Comparison of ENCODE assay signal across 11 mouse cellular contexts in the genomic region with DNA sequence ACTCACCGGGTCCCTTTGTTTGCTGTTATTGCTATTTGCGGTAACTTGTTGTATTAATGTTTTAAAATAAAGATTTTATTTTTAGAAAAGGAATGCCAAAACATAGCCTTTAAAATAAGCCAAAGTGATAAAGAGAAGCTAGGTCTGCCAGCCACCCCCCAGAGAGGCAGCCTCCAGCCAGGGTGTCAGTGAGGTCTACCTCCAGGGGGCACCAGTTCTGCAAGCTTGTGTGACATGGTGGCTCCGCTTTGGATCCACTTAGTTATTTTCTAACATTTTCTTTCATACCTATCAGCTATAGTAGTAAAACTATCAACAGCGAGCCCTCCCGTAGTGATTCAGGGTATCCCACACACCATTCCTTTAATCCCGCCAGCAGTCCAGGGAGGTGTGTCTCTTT. TPM values are rescaled to one million over a fixed set of nuclear protein-coding genes. Genes with fewer than 3 reads are reported as not detected.
DNase-seq lines count a peak whose midpoint lies in the region; ATAC-seq and TF ChIP-seq lines count a peak whose summit lies in the region.
"Had no signal": no experiment of that assay in that cellular context is flagged by ENCODE, and none has a peak within 500 bp of the region (broad histone marks: within the 10 kb centered on the region; RNA-seq: fewer than 3 reads in every experiment).

No protein-coding gene starts in this region.

- H3K4me2 ChIP-seq in intestine, postnatal 0 days (replicated peaks; ENCODE audit: low read depth): no peak overlapping the region
- H3K4me2 ChIP-seq in intestine, embryonic 16.5 days (ENCODE audit: low read depth, low read length): no peak overlapping the region
- H3K4me2 ChIP-seq in lung, postnatal 0 days (replicated peaks; ENCODE audit: low read depth, low read length): no peak overlapping the region
- H3K4me2 ChIP-seq in hindbrain, embryonic 11.5 days (replicated peaks; ENCODE audit: low read depth, low read length): no peak overlapping the region
- H3K4me2 ChIP-seq: heart, embryonic 11.5 days; intestine, embryonic 15.5 days had no signal

- H3K4me1 ChIP-seq in intestine, postnatal 0 days (replicated peaks; ENCODE audit: control insufficient read depth, insufficient read depth, low read length): no peaks in the 10 kb centered on the region
- H3K4me1 ChIP-seq in intestine, embryonic 16.5 days (ENCODE audit: control insufficient read depth, insufficient read depth, low read length): 0 out of 2 replicates have a peak, but pooled peaks cover under 1% of the 10 kb centered on the region
- no peaks in the 10 kb centered on the region for H3K4me1 ChIP-seq in lung, postnatal 0 days (ENCODE audit: insufficient read depth, low read depth, low read length)
- no peaks in the 10 kb centered on the region for H3K4me1 ChIP-seq in hindbrain, embryonic 11.5 days (replicated peaks; ENCODE audit: control insufficient read depth, insufficient read depth, low read length)

- ATAC-seq in intestine, postnatal 0 days: no peak
- ATAC-seq in intestine, embryonic 16.5 days: no peak
- ATAC-seq in lung, postnatal 0 days: no peak
- no peak for ATAC-seq in hindbrain, embryonic 11.5 days (ENCODE audit: low FRiP score)
- ATAC-seq: intestine, embryonic 15.5 days had no signal

- no peak overlapping the region for H3K27ac ChIP-seq in intestine, postnatal 0 days (ENCODE audit: low read depth, low read length)
- H3K27ac ChIP-seq in intestine, embryonic 16.5 days (ENCODE audit: low read length): no peak overlapping the region
- no peak overlapping the region for H3K27ac ChIP-seq in lung, postnatal 0 days (ENCODE audit: low read length)
- no peak overlapping the region for H3K27ac ChIP-seq in hindbrain, embryonic 11.5 days (ENCODE audit: low read depth, low read length)
- H3K27ac ChIP-seq: intestine, embryonic 15.5 days had no signal

- no peak for TF ChIP-seq EP300 in lung, postnatal 0 days (IDR thresholded peaks at IDR 0.05)

- peaks cover 14% of the 10 kb centered on the region for H3K27me3 ChIP-seq in intestine, postnatal 0 days (replicated peaks; ENCODE audit: control insufficient read depth, insufficient read depth, low read length)
- peaks cover 8% of the 10 kb centered on the region for H3K27me3 ChIP-seq in intestine, embryonic 16.5 days (replicated peaks; ENCODE audit: control insufficient read depth, insufficient read depth, low read length)
- H3K27me3 ChIP-seq in lung, postnatal 0 days (replicated peaks; ENCODE audit: insufficient read depth, low read length): no peaks in the 10 kb centered on the region
- no peaks in the 10 kb centered on the region for H3K27me3 ChIP-seq in hindbrain, embryonic 11.5 days (ENCODE audit: control insufficient read depth, insufficient read depth, low read length)

- H3K4me3 ChIP-seq in intestine, postnatal 0 days (ENCODE audit: low read depth, low read length): no peak overlapping the region
- H3K4me3 ChIP-seq in intestine, embryonic 16.5 days (ENCODE audit: low read length): no peak overlapping the region
- H3K4me3 ChIP-seq in lung, postnatal 0 days (ENCODE audit: low read depth, low read length): no peak overlapping the region
- no peak overlapping the region for H3K4me3 ChIP-seq in hindbrain, embryonic 11.5 days (ENCODE audit: low read depth, low read length)
- H3K4me3 ChIP-seq: intestine, embryonic 15.5 days had no signal

- no peaks in the 10 kb centered on the region for H3K9me3 ChIP-seq in intestine, postnatal 0 days (ENCODE audit: control insufficient read depth)
- H3K9me3 ChIP-seq in intestine, embryonic 16.5 days (ENCODE audit: control insufficient read depth, low read length): no peaks in the 10 kb centered on the region
- no peaks in the 10 kb centered on the region for H3K9me3 ChIP-seq in lung, postnatal 0 days (ENCODE audit: low read length)
- no peaks in the 10 kb centered on the region for H3K9me3 ChIP-seq in hindbrain, embryonic 11.5 days (ENCODE audit: control insufficient read depth, low read length)
- H3K9me3 ChIP-seq: intestine, embryonic 15.5 days had no signal

- no peaks in the 10 kb centered on the region for H3K36me3 ChIP-seq in intestine, postnatal 0 days (ENCODE audit: control insufficient read depth, insufficient read depth)
- no peaks in the 10 kb centered on the region for H3K36me3 ChIP-seq in intestine, embryonic 16.5 days (ENCODE audit: control insufficient read depth, insufficient read depth, low read length)
- H3K36me3 ChIP-seq in lung, postnatal 0 days (ENCODE audit: insufficient read depth, low read length): no peaks in the 10 kb centered on the region
- H3K36me3 ChIP-seq in hindbrain, embryonic 11.5 days (ENCODE audit: control insufficient read depth, insufficient read depth, low read length): no peaks in the 10 kb centered on the region
- H3K36me3 ChIP-seq: intestine, embryonic 15.5 days had no signal

- H3K9ac ChIP-seq in intestine, postnatal 0 days (ENCODE audit: low read depth, low read length): no peak overlapping the region
- no peak overlapping the region for H3K9ac ChIP-seq in intestine, embryonic 16.5 days (ENCODE audit: low read depth, low read length)
- no peak overlapping the region for H3K9ac ChIP-seq in lung, postnatal 0 days (replicated peaks; ENCODE audit: low read depth)
- H3K9ac ChIP-seq in hindbrain, embryonic 11.5 days (ENCODE audit: low read depth, low read length): no peak overlapping the region
- H3K9ac ChIP-seq: intestine, embryonic 15.5 days had no signal

- TF ChIP-seq CTCF in intestine, postnatal 0 days (IDR thresholded peaks at IDR 0.05; ENCODE audit: low read depth): peak; percentile 53
- TF ChIP-seq CTCF in lung, postnatal 0 days (IDR thresholded peaks at IDR 0.05): peak; percentile 45

- DNase-seq in lung, postnatal 0 days (ENCODE audit: low spot score): no peak
- DNase-seq in lung, postnatal 25 days (ENCODE audit: low spot score): no peak
- peak; percentile 57 for DNase-seq in NIH3T3 (ENCODE audit: low read depth)
- DNase-seq in lung, postnatal 14 days: peak; percentile 24
- DNase-seq in hindbrain, embryonic 11.5 days (ENCODE audit: low spot score): no peak
- DNase-seq: adrenal gland, adult 8-10 months; cerebellum, postnatal 36 days had no signal

- 85% methylated on average over 6 of the region's 6 CpGs for WGBS in intestine, postnatal 0 days
- WGBS in intestine, embryonic 16.5 days: 86% methylated on average over 6 of the region's 6 CpGs
- 86% methylated on average over 6 of the region's 6 CpGs for WGBS in lung, postnatal 0 days
- WGBS in hindbrain, embryonic 11.5 days: 93% methylated on average over 6 of the region's 6 CpGs

RNA-seq across cellular contexts. Expression of a gene that starts 14.1 kb away (rescaled TPM):
- 0.14 and 0.18 TPM in 2 replicates for polyA plus RNA-seq in intestine, postnatal 0 days (2015; fragmentation: Nextera tagmentation; extraction: Ambion mirVana)
- polyA plus RNA-seq in intestine, embryonic 16.5 days (2015; fragmentation: Nextera tagmentation; extraction: Ambion mirVana): 0.31 and 0.32 TPM in 2 replicates
- 0.52 and 0.76 TPM in 2 replicates for polyA plus RNA-seq in lung, postnatal 0 days (2015; fragmentation: Nextera tagmentation; extraction: Ambion mirVana)
- 4.0 and 6.3 TPM in 2 replicates for polyA plus RNA-seq in hindbrain, embryonic 11.5 days (2014; fragmentation: Nextera tagmentation; extraction: Ambion mirVana)

Comparison
In these comparisons a context has a peak if more than half of its experiments do, and no peak if none do; other contexts are left out.
1. DNase-seq: peak in NIH3T3 (single experiment) and lung, postnatal 14 days (single experiment); none in lung, postnatal 0 days (single experiment), lung, postnatal 25 days (single experiment) and hindbrain, embryonic 11.5 days (single experiment).